Mouse (Mus musculus) thymus, postnatal 14 days (tissue): ENCODE data around the gene Tnr.
"Not testable (repeated sequence)": the region's sequence is repeated elsewhere in the genome, so short reads cannot be mapped to it uniquely, and the experiment has no call there.

Source experiments
- DNase-seq: peaks from one replicate; pipeline ENCODE4 v3.0.0; 2021

Gene Tnr

DNA sequence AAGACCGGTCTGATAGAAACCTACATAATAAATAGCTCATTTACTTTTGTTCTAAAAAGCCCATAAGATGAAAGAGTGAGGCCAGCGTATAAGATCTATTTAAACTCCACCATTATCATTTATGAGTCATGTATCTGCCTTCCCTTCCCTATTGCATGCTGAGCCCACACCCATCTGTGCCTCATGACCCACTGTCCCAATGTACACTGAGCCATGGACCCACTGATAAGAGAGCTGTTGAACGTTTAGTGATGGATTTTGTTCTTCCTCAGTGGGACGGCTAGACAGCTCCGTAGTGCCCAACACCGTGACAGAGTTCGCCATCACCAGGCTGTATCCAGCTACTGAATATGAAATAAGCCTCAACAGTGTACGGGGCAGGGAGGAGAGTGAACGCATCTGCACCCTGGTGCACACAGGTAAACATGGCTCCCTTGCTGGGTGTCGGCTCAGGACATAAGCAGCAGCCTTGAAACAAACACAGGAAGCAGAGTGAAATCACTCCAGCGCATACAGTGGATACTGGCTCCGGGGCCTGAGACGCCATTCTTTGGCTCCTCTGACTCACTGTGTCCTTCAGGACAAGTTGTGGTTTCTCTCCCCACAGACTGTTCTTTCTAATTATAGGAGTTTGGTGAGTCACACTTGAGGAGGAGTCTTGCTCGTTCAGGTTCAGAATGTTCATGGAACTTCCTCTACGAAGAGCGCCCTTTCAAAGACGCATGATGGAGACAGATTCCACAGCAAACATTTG is 365.6 kb downstream of the Tnr start:
- DNase-seq: no peak

DNA sequence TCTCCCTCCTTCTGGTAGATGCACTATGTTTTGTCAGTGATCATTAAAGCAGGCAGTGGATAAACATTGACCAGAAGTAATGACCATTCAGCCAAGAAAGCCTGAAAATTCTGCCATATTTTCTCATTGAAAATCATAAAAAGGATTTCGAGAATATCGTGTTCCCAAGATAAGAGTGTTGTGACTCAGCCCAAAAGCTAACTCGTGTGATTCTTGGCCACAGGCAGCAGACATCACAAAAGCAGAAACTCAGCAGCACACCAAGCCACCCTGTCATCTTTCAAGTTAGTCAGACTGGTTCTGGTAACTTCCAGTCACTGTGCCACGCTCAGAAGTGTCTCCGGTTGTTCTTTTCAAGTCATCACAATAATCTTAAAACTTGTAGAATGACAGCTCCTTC is 367.0 kb downstream of the Tnr start:
- no peak for DNase-seq

DNA sequence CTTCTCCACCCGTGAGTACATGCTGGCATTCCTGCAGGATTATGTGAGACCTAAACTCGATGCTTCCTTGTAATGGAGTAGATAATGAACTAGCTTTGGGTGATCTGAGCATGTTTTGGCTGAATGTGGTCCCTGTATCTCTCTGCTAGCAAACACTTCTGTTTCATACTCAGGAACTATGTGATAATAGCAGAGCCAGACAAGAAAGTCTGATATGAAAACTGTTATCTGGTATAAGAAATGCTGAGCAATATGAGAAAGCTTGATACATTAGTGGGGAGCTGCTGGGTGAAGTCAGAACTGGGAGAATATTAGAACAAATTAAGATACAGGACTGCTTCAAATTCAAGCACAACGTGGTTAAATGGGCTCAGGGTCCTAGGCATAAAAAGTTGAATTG is 371.5 kb downstream of the Tnr start:
- no peak for DNase-seq

GRCm38 (mm10) chr1:159899991-159900390 is 376.4 kb downstream of the Tnr start:
- no peak for DNase-seq

DNA sequence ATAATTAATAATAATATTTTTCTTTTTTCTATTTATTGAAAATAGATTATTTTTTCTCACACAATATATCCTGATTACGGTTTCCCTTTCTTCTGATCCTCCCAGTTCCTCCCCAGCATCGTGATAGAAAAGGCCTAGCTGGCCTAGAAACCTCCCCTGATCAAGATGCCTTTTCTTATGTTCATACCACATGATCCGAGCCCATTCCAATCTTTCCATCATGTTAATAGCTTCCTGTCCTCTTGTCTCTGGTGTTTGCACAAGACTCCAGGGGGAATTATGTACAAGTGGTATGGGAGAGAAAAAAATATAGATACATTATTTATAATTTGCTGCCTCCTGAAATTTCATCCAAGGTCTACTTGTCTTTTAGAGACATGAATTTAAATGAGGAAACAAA is 377.1 kb downstream of the Tnr start:
- DNase-seq: no peak

DNA sequence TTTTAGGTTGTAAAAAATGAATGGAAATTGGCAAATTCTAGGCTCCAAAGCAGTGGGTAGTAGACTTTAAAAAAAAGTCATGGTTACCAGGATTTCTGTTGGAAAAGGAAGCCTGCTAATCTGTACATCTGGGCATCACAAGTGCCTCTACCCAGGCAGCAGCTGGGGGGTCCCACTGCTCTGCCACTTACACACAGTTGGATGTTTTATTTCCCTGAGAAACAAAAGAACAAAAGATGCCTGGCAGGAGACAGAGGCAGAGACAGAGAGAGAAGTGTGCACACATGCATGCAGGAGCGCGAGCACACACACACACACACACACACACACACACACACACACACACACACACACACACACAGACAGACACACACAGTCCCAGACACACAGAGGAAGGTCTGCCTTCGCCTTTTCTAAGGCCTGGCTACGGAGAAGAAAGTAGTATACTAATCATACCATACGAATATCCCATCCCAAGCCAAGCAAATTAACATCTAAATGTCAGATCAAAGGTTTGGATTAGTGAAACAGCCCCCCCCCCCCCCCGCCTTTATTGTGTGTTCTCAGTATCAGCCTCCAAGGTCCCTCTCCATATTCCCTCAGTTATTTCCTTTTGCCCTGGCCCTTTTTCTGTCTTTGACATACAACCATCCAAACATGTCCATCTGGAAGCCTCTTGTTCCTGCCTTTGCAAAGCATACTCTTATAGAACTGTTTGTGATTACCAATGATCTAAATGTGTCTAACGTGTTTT is 378.0 kb downstream of the Tnr start:
- DNase-seq: no peak

DNA sequence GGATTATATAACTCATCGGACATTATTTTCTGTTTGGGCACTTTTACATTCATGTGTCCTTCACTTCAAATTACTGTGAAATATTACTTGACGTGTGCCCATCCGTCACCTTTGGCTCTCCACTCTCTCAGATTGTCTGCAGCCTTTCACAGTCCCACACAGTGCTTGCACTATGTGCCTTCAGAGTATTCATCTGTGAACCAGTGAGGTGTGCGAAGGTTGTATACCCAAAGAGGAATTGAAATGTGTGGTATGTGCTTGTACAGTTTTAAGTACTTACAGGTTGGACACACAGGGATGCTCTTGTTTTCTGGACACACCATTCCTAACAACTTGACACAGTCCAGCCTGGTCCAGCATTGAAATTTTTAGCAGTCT is 378.5 kb downstream of the Tnr start:
- DNase-seq: no peak

GRCm38 (mm10) chr1:159911006-159911405 is 387.4 kb downstream of the Tnr start:
- peak; percentile 88 for DNase-seq

GRCm38 (mm10) chr1:159914726-159915125 is 391.2 kb downstream of the Tnr start:
- DNase-seq: no peak

GRCm38 (mm10) chr1:159920571-159920970 is 397.0 kb downstream of the Tnr start:
- DNase-seq: no peak

DNA sequence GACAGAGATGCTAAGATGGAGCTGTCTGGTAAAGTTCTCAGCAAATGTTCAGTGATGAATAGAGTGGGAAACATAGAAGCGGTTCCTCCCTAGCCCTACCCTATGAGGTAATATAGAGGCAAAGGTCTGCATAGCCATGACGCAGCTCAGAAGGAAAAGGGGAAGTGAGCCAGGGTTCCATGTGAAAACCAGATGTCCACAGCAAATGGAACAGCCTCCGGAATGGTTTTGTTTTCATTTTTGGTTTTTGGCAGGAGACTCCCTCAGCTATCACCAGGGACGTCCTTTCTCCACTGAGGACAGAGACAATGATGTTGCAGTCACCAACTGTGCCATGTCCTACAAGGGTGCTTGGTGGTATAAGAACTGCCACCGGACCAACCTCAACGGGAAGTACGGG is 399.4 kb downstream of the Tnr start:
- DNase-seq: no peak

DNA sequence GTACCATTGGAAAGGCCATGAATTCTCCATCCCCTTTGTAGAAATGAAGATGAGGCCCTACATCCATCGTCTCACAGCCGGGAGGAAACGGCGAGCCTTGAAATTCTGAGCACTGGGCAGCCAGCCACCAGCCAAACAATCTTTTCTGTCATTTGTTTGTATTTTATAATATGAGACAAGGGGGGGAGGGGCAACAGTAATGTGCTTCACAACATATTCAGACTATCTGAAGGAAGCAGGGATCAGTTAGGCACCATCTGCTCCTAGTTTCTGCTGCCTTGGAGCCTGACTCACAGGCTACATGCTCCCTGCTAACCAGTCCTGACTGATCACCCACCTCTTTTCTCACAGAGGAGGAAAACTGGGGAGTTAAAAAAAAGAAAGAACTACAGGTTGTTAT is 400.5 kb downstream of the Tnr start:
- DNase-seq: no peak

DNA sequence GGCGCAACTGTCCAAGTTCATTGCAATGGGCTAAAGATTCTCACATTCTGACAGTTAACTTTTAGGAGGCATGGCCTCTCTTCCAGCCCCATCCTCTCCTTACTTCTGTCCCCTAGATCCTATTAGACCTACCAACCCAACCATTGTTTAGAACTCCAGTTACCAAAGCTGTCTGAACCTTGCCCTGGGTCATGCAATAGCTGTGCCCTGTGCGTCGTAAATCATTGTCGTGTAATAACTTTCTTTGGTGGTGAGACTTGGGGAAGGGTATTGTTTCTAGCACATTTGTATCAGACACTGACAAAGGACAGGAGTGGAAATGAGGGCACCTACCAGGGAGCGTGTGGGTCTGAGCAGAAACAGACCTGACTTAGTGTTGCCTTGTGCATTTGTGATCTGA is 401.1 kb downstream of the Tnr start:
- DNase-seq: no peak

DNA sequence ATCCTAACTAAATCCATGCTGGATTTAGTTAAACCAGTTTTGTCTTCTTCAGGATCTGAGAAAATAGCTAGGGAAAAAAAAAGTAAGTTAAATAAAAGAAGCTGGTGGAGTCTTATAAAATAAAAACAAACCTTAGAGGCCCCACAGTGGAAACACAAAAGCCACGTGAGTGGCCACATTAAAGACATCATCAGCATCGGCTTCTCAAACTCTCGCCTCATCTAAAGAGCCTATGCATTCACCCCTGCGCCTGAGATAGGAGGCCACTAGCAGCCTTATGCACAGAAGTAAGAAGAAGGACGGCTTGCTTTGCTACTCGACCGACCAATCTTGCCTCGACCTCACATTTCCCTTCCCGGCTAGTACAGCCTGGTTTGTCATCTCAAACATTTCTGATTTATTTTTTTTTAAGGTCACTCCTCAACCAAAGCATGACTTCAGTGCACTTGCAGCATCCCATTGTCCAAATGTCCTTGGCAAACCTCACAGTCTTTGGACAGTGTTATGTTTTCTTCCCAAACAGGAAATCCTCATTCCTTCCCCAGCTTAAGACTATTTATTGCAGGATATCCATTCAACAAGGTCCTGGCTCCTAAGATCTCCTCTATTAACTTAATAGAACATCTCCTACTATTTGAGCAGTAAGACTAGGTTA is 405.2 kb downstream of the Tnr start:
- peak; percentile 13 for DNase-seq

DNA sequence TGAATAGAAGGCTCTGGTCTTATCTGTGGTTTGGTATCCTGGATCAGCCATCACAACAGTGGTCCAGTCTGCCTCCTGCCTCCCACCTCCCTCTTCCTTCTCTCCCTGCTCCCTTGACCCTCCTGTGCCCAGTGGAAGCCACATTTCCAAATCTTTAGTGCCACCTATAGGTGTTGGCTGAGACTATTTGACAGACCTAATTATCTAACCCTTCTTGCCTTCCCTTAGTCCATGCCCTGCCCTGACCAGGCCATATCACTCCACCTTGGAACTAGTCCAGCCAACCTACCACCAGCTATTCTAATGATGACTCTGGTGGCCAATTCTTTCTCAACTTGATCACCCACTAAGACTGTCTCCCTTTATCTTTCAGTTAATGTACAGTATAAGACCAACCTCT is 408.5 kb downstream of the Tnr start:
- no peak for DNase-seq

DNA sequence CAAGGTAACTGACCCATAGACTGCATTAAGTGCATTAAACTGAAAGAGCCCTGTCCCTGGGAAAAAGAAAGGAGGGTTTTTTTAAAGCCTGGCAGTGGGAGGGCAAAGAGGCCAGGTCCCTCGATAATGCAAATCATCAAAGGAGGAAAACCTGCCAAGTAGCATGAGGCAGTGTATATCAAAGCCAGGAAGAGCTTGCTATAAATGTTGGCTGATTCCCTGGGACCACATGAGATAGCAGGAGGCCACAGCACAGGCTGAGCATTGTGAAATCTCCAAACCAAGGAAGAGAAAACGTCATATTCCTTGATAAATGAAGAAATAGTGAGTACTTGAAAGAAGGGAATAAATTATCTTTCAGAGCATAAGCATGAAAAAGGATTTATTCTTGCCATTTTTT is 409.0 kb downstream of the Tnr start:
- no peak for DNase-seq

DNA sequence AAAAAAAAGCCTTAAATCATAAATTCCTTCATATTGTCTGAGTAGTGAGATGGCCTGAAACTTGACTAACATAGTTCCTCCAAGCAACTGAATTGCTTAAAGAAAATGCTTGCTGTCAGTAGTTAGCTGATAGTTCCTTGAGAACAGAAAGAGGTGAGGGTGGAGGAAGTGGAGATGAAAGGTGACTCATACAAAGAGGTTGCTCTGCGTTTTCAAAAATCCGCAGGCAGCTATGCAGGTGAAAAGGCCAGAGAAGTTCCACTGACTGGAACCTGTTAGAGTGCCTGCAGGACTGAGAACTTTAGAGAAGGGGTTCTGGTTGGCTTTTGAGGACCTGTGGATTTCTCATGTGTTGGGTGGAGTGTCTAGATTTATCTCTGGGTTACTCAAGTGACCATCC is 414.9 kb downstream of the Tnr start:
- DNase-seq: peak; percentile 61

DNA sequence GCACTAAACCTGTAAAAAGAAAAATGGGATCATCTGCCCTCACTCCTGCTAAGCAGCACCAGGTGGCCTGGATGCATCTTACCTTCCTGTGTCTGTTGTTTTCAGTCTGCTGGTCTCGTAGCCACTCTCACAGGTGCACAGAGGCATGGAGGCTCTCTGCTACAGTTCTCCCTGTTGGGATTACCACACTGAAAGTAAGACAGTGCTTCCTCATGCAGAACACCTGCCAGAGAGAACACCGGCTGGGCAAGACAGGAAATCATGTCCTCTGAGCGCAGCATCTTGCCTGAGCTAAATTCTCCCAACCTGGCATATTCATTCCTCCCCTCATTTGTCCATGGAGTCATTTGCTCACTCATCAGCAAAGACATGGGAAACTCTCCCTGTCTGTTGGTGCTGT is 415.8 kb downstream of the Tnr start:
- DNase-seq: peak; percentile 72

DNA sequence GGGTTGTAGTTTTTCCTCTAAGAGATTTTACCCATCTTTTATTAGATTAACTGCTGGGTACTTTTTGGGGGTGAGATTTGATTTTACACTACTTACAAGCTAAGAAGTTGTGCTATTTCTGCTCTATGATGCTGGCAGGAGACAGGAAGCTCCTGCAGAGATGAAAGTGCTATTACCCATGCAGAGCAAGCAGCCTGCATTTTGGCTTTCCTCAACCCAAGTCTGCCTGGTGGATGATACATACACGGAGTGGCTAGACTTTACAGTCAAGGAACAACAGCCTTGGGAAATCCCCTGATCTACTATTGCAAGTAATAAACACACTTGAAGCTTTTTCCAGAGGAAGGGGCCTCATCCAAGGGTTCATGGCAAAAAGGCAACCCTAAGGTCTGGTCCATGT is 430.0 kb downstream of the Tnr start:
- DNase-seq: peak; percentile 54

DNA sequence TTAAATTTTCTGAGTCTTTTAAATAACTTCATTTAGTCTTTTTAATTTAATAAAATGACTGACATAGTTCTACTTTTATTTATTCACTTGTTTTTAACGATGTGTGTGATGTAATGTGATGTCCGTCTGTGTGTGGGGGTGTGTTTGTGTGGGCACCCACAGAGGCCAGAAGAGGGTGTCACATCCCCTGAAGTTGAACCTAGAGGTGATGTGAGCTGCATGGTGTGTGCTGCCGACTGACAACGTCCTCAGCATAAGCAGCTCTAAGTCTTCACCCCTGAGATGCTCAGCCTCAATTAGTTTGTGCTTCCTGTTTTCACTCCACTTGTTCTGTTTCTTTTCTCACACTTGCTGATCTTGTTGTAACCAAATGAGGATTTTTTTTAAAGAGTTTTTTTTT is 439.8 kb downstream of the Tnr start:
- no peak for DNase-seq

DNA sequence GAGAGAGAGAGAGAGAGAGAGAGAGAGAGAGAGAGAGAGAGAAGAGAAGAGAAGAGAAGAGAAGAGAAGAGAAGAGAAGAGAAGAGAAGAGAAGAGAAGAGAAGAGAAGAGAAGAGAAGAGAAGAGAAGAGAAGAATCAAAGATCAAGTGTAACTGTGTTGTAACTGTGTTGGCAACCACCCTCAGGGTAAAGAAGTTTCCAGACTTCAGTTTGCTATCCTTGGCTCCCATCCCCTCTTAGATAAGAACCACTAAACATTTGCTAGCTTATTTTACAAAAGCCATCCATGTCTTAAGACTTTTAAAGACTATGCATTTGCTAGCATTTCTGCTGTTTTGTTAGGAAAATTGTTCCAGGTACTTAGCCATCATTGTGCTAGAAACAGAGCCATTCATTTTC is 442.7 kb downstream of the Tnr start:
- not testable (repeated sequence) for DNase-seq

- DNase-seq: no peak
These were observed 444.8 kb downstream of the Tnr start for GRCm38 (mm10) chr1:159968395-159968794.

- DNase-seq: no peak
These were observed 454.2 kb downstream of the Tnr start for GRCm38 (mm10) chr1:159977786-159978185.

- DNase-seq: no peak
These were observed 455.5 kb downstream of the Tnr start for GRCm38 (mm10) chr1:159979096-159979495.
